Mouse (Mus musculus) embryonic stem cell, embryonic (primary cell): ENCODE results near the gene Qtrt2.

Source experiments
- CTCF ChIA-PET, 4 experiments: fragments of 300-600 bp in 2 of 4; fragments of 350-600 bp in 2 of 4; sonication (Branson Sonifier 250); formaldehyde crosslinking; loops; one replicate each; lab custom pipeline; 2022; ENCODE audit warnings: inconsistent platforms in 2 of 4; lab: Charles Lee
- POLR2A ChIA-PET, 4 experiments: fragments of 300-600 bp in 2 of 4; fragments of 350-600 bp in 2 of 4; sonication (Branson Sonifier 250); formaldehyde crosslinking; loops; one replicate each; lab custom pipeline; 2022; ENCODE audit warnings: antibody characterized with exemption in 4 of 4, inconsistent platforms in 1 of 4; lab: Charles Lee

Gene Qtrt2

DNA sequence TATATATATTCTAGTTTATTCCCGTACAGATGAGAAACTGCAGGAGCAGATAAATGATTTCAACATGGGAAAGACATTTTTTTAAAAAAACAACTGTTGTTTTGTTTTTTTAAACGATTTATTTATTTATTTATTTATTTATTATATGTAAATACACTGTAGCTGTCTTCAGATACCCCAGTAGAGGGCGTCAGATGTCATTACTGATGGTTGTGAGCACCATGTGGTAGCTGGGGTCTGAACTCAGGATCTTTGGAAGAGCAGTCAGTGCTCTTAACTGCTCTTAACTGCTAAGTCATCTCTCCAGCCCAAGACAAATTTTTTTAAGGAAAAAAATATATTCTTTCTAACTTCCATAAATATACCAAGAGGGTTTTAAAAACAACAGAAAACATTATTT, 45.0 kb downstream of the Qtrt2 start:
- ChIA-PET CTCF (interaction anchor here in 3 of 4 experiments (0.5 to 2.9 kb wide), 6 partner anchors 8 to 177 kb away, joined by 3 to 14 read pairs (median 4); partner anchors contain the start of gene Ccdc191 (in 1 of the 3)), POLR2A (interaction anchor here in 2 of 4 experiments (1.5 kb wide), 2 partner anchors 8 kb away, joined by 3 to 4 read pairs; partner anchors contain the start of gene Ccdc191 (in 2 of the 2))

DNA sequence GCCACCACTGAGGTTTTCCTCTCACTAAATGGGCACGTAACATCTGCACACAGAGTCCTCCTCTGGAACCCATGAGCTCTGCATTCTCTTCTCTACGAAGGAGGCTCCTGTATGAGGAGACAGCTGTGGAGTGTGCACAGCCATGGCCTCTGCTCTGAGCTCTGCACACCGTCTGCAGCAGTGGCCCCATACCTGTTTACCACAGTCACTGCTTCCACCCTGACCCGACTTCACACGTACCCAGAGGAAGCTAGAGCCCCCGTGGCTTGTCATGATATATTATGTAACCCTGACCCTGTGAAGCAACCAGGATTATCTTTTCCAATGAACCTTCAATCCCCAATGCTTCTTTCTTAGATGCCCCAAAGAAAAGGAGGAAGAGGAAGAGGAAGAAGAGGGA, 46.8 kb downstream of the Qtrt2 start:
- POLR2A ChIA-PET, result interaction anchor here in 2 of 4 experiments (0.7 to 1.8 kb wide), 5 partner anchors 10 to 262 kb away, joined by 3 to 7 read pairs (median 4); partner anchors contain the start of gene Ccdc191 (in 2 of the 2)
- CTCF ChIA-PET, result interaction anchor here in 1 of 4 experiments (1.0 to 2.9 kb wide), 2 partner anchors 10 kb away, joined by 4 to 14 read pairs; partner anchors contain the start of gene Ccdc191

DNA sequence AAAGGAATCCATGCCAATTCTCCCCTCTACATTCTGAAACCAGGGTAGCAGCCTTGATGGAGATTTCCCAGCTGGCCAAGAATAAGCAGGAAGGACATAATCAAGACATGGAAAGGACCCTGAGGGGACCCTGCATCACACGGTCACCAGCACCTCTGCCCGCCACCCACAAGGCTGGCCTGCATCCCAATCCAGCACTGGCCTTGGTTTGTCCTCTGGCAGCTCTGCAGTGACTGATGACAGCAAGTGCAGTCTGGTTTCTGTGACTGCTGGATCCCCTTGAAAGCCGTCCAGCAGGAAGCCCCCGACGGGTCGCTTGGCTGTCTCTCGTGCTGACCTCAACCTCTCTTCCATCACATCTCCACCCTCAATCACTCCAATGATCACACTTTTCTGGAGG, 55.2 kb downstream of the Qtrt2 start:
- ChIA-PET POLR2A (interaction anchor here in 1 of 4 experiments (1.7 kb wide), 1 partner anchor 8 kb away, joined by 5 read pairs; no protein-coding TSS in a partner anchor), CTCF (no interaction called here)

DNA sequence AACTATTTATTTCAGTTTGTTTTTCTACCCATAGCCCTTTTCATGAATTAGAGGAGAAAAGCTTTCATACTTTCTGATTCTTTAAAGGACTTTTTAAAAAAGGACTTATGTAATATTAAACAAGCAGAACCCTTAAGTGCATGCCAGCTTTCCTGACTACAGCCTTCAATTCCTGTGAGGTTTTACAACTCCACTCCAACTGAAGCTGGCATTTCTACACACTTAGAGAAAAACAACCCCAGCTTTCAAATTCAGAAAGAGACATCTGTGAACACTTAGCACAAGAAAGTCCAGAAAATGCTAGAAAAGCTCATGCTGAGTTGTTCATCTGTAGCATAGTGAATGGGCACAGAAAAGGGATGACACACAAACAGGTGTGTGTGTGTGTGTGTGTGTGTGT, 56.8 kb downstream of the Qtrt2 start:
- ChIA-PET POLR2A (interaction anchor here in 2 of 4 experiments (0.6 to 1.2 kb wide), 4 partner anchors 19 to 117 kb away, joined by 3 to 5 read pairs (median 4); partner anchors contain the start of gene Ccdc191 (in 2 of the 2)), CTCF (interaction anchor here in 2 of 4 experiments (0.7 to 1.0 kb wide), 3 partner anchors 10 to 189 kb away, joined by 3 to 5 read pairs (median 4); no protein-coding TSS in a partner anchor)

DNA sequence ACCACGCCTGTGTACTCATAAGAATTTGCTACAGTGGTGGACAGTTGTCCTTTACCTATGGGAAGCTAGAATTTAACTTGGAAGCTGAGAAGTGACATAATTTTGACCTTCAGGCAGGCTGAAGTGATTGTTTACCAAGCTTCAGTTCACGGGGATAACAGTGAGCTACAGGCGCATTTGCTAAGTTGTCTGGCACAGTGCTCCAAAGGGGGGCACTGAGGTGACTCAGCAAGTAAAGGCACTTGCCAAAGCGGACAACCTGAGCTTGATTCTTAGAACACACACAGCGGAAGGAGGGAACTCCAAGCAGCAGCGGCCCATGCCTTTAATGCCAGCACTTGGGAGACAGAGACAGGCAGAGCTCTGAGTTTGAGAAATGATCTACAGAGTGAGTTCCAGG, 66.0 kb downstream of the Qtrt2 start:
- POLR2A ChIA-PET, result interaction anchor here in 3 of 4 experiments (0.6 to 1.1 kb wide), 4 partner anchors 8 to 220 kb away, joined by 3 to 7 read pairs (median 4); partner anchors contain the start of gene Ccdc191 (in 1 of the 3)
- CTCF ChIA-PET, result interaction anchor here in 2 of 4 experiments (0.6 to 0.7 kb wide), 3 partner anchors 21 to 1103 kb away, joined by 3 read pairs; no protein-coding TSS in a partner anchor

DNA sequence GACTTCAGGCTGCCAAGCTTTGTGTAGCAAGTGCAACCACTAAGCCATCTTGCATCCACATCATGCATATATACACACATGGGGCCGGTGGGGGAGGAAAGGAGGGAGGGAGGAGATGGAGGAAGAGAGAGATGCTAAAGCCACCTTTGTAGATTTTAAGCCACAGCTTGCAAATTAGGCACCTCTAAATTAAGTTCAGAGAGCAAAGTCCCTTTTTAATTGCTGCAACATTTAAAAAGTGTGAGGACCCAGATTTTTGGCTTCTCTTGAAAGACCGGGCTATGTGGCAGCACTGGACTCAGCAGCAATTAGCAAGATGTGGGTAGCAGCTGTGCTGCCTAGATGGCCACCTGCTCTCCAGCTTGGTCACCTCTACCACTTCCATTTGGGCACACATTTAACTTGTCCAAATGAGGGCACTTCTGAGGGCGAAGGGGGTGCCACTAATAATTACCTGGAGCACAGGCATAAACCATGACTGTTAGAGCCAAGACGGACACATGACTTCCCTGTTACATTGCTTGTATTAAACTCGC, 67.6 kb downstream of the Qtrt2 start:
- CTCF ChIA-PET, result no interaction called here
- POLR2A ChIA-PET, result interaction anchor here in 1 of 4 experiments (0.9 kb wide), 1 partner anchor 31 kb away, joined by 3 read pairs; the partner anchor contains the start of gene Ccdc191

DNA sequence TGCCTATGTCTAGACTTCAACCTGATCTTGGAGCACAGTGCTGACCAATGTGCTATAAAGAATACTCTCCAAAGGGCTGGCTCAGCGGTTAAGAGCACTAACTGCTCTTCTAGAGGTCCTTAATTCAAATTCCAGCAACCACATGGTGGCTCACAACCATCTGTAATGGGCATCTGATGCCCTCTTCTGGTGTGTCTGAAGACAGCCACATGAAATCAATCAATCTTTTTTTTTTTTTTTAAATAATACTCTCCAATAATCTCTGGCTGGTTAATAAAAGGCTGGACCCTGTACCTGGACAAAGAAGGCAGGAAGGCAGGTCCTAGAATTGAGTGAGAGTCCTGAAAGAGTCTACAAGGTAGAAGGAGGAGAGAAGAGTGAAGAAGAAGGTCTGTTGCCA, 76.8 kb downstream of the Qtrt2 start:
- ChIA-PET CTCF (interaction anchor here in 1 of 4 experiments (0.8 kb wide), 1 partner anchor 249 kb away, joined by 4 read pairs; no protein-coding TSS in a partner anchor), POLR2A (interaction anchor here in 1 of 4 experiments (1.4 kb wide), 1 partner anchor 14 kb away, joined by 4 read pairs; no protein-coding TSS in a partner anchor)

DNA sequence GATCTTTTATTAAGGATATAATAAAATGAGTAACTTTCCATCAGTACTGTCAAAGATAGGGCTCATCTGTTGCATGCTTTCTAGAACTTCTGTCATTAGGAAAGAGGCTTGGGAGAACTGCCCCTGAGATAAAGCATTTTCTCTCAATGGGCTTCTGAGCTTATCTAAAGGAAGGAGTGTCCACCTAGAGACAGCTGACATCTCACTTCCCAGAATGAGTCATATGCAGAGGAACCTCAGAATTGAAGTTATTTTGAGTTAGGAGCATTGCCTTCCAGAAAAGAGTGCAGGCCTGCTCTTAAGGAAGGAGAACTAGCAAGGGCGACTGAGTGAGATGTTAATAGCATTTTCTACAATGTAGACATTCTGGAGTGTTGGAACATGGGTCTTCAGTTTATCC, 85.4 kb downstream of the Qtrt2 start:
- ChIA-PET CTCF (no interaction called here), POLR2A (no interaction called here)

DNA sequence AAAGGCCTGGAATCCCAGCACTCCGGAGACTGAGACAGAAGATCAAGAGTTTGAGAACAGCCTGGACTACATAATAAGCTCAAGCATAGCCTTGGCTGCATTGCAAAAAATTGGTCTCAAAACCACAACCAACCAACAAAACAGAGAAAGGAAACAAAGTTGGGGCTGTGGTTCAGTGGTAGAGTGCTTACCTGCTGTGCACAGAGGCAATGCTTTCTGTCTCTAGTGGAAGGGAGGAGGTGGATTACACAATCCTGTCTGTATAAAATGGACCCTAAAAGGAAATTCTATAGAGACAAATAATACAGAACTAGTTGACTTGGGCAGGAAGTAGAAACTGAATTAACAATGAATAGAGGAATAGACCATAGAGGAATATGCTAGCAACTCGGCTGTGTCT, 94.7 kb downstream of the Qtrt2 start:
- CTCF ChIA-PET, result no interaction called here

DNA sequence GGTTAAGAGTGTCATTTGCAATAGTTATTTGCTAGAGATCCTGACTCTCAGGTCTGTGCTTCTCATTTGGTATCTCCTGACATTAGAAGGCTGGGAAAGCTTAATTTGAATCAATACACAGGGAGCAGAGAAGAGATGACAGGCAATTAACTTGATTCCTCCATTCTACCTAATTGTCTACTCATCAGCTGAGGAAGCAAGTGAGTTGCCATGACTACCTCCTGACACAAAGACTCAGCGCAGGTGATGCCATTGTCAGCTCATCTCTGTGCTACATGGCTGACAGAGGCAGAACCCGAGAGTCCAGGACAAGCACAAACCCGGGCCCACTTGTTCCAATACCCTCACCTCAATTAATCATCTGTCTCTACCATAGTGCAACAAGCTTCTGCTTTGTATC, 99.1 kb downstream of the Qtrt2 start:
- ChIA-PET POLR2A (no interaction called here), CTCF (no interaction called here)

More for the DNA sequence above, 94.7 kb downstream of the Qtrt2 start:
- POLR2A ChIA-PET, result no interaction called here

DNA sequence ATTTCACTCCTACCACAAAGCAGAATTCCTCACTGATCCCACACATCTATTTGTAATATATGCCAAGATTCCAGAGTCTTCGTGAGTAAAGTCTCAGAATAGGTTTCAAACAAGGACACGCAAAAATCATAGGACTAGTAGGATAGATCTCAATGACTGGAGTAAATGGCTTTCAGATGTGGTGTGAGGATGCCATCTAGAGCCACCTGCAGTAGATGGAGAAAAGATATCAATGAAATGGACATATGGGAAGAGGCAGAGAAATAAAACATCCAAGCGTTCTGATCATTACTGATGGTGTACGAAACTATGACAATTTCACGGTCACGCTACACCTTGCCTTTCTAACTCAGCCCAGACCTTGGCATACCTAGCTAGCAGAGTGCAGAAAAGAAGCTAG, 108.2 kb downstream of the Qtrt2 start:
- ChIA-PET CTCF (no interaction called here), POLR2A (no interaction called here)

DNA sequence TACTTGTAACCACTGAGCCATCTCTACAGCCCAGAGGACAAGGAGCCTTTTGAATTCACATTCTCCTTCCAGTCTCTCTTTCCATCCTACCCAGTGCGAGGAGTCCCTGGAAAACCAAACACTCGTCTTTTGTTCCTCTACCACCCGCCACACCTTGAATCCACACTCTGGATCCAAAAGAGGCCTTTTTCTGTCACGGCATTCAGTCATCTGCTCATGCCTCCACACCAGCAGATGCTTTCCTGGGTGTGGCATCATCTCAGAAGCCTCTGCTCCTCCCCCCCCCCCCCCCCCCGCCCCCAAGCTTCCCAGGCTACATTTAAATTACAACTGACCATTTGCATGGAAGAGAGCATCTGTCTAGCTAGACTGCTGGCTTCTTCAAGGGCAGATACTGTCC, 110.3 kb downstream of the Qtrt2 start:
- POLR2A ChIA-PET, result interaction anchor here in 1 of 4 experiments (1.6 kb wide), 1 partner anchor 73 kb away, joined by 4 read pairs; the partner anchor contains the start of gene Ccdc191

DNA sequence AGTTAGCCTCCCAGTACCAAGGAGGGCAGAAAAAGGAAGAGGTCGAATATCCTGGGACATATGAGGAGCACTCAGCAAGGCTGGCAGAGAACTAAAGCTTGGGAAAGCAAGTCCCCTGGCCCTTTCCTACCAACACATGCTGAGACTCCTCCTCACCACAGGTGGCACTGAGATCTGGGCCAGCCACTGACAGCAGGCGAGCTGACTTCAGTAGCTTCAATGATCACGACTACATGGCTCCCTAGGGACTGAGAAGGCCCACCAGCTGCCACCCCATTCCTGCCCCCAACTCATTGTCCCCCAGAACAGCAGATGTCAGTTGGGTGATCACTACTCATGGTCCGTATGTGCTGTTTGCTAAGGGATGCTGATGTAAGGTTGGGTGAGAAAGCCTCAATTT, 112.0 kb downstream of the Qtrt2 start:
- POLR2A ChIA-PET, result interaction anchor here in 1 of 4 experiments (0.6 kb wide), 1 partner anchor 265 kb away, joined by 5 read pairs; no protein-coding TSS in a partner anchor
- CTCF ChIA-PET, result no interaction called here

More for the DNA sequence above, 110.3 kb downstream of the Qtrt2 start:
- CTCF ChIA-PET, result interaction anchor here in 1 of 4 experiments (1.1 kb wide), 1 partner anchor 276 kb away, joined by 3 read pairs; no protein-coding TSS in a partner anchor
